Mouse (Mus musculus): ENCODE data around the gene Wnt7a. TPM values are rescaled to one million over a fixed set of nuclear protein-coding genes. Genes with fewer than 3 reads are reported as not detected.

Gene Wnt7a
- polyA plus RNA-seq, 1 experiment: not detected

- Histone ChIP-seq H3K27ac (ENCODE audit: insufficient read depth, low read depth, low read length) (no peak overlapping the region), H3K4me3 (ENCODE audit: insufficient read depth, low read length) (no peak overlapping the region), H3K4me1 (ENCODE audit: control insufficient read depth, insufficient read depth, low read length) (no peaks in the 10 kb centered on the region)
- no peak for TF ChIP-seq POLR2A (IDR thresholded peaks at IDR 0.05; ENCODE audit: borderline replicate concordance, low read depth, low read length)
- no peak for TF ChIP-seq CTCF (IDR thresholded peaks at IDR 0.05; ENCODE audit: low read depth, low read length)
Observed at GRCm38 (mm10) chr6:91392475-91393174, 18.5 kb downstream of the Wnt7a start.

GRCm38 (mm10) chr6:91389141-91389540 is 22.0 kb downstream of the Wnt7a start:
- Histone ChIP-seq H3K4me1 (ENCODE audit: control insufficient read depth, insufficient read depth, low read length) (no peaks in the 10 kb centered on the region), H3K4me3 (ENCODE audit: insufficient read depth, low read length) (no peak overlapping the region)

GRCm38 (mm10) chr6:91384415-91384814 is 26.7 kb downstream of the Wnt7a start:
- TF ChIP-seq CTCF (IDR thresholded peaks at IDR 0.05; ENCODE audit: low read depth, low read length): no peak
- TF ChIP-seq POLR2A (IDR thresholded peaks at IDR 0.05; ENCODE audit: borderline replicate concordance, low read depth, low read length): no peak
- H3K4me1 ChIP-seq (ENCODE audit: control insufficient read depth, insufficient read depth, low read length): no peaks in the 10 kb centered on the region
- H3K4me3 ChIP-seq (ENCODE audit: insufficient read depth, low read length): no peak overlapping the region
- no peak overlapping the region for H3K27ac ChIP-seq (ENCODE audit: insufficient read depth, low read depth, low read length)

More at GRCm38 (mm10) chr6:91389141-91389540, 22.0 kb downstream of the Wnt7a start:
- H3K27ac ChIP-seq (ENCODE audit: insufficient read depth, low read depth, low read length): no peak overlapping the region
- TF ChIP-seq CTCF (IDR thresholded peaks at IDR 0.05; ENCODE audit: low read depth, low read length) (no peak), POLR2A (IDR thresholded peaks at IDR 0.05; ENCODE audit: borderline replicate concordance, low read depth, low read length) (no peak)

DNA sequence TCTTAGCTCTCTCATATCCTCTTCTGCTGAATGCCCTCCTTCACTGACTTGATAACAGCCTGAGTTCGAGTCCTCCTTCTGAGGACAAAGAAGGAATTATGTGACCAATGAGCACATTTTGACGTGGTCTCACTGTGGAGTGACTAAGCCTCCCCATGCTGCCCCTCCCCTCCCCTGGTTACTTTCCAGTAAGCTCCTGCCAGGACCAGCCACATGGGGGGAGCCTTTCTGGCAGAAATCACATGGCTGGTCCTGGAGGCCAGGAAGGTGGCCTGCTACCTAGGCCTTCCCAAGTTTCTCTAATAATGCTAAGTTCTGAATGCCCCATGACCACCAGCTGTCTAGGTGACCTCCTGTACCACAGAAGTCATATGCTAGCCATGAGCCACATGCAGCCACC is 27.3 kb downstream of the Wnt7a start:
- Histone ChIP-seq H3K27ac (ENCODE audit: insufficient read depth, low read depth, low read length) (no peak overlapping the region), H3K4me3 (ENCODE audit: insufficient read depth, low read length) (no peak overlapping the region), H3K4me1 (ENCODE audit: control insufficient read depth, insufficient read depth, low read length) (no peaks in the 10 kb centered on the region)
- TF ChIP-seq CTCF (IDR thresholded peaks at IDR 0.05; ENCODE audit: low read depth, low read length) (no peak), POLR2A (IDR thresholded peaks at IDR 0.05; ENCODE audit: borderline replicate concordance, low read depth, low read length) (no peak)

GRCm38 (mm10) chr6:91383303-91383702 is 27.9 kb downstream of the Wnt7a start:
- Histone ChIP-seq H3K4me3 (ENCODE audit: insufficient read depth, low read length) (no peak overlapping the region), H3K4me1 (ENCODE audit: control insufficient read depth, insufficient read depth, low read length) (no peaks in the 10 kb centered on the region), H3K27ac (ENCODE audit: insufficient read depth, low read depth, low read length) (no peak overlapping the region)
- TF ChIP-seq POLR2A (IDR thresholded peaks at IDR 0.05; ENCODE audit: borderline replicate concordance, low read depth, low read length) (no peak), CTCF (IDR thresholded peaks at IDR 0.05; ENCODE audit: low read depth, low read length) (no peak)

GRCm38 (mm10) chr6:91379871-91380270 is 31.3 kb downstream of the Wnt7a start:
- TF ChIP-seq POLR2A (IDR thresholded peaks at IDR 0.05; ENCODE audit: borderline replicate concordance, low read depth, low read length): no peak
- TF ChIP-seq CTCF (IDR thresholded peaks at IDR 0.05; ENCODE audit: low read depth, low read length): no peak
- H3K27ac ChIP-seq (ENCODE audit: insufficient read depth, low read depth, low read length): no peak overlapping the region

DNA sequence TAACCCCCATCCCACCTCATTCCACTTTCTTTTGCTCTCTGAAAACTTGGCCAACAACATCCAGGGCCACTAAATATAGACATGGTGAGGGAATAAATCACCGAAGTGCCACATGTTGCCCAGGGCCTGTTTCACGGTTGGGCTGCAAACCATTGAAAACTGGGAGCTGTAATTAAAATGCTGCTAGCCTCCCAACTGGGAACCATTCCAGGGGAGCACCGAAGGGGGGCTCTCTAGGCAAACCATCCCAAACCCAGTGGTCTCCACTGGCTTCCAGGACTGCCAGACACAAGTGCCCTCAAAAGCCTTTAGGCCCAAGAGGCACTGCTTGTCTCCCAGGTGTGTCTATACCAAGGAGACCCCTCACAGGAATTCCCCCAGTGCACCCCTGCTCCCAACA is 31.9 kb downstream of the Wnt7a start:
- H3K4me3 ChIP-seq (ENCODE audit: insufficient read depth, low read length): no peak overlapping the region
- no peaks in the 10 kb centered on the region for H3K4me1 ChIP-seq (ENCODE audit: control insufficient read depth, insufficient read depth, low read length)
- no peak overlapping the region for H3K27ac ChIP-seq (ENCODE audit: insufficient read depth, low read depth, low read length)
- TF ChIP-seq CTCF (IDR thresholded peaks at IDR 0.05; ENCODE audit: low read depth, low read length): no peak
- no peak for TF ChIP-seq POLR2A (IDR thresholded peaks at IDR 0.05; ENCODE audit: borderline replicate concordance, low read depth, low read length)

More at GRCm38 (mm10) chr6:91379871-91380270, 31.3 kb downstream of the Wnt7a start:
- H3K4me1 ChIP-seq (ENCODE audit: control insufficient read depth, insufficient read depth, low read length): no peaks in the 10 kb centered on the region
- no peak overlapping the region for H3K4me3 ChIP-seq (ENCODE audit: insufficient read depth, low read length)

- Histone ChIP-seq H3K4me1 (ENCODE audit: control insufficient read depth, insufficient read depth, low read length) (no peaks in the 10 kb centered on the region), H3K27ac (ENCODE audit: insufficient read depth, low read depth, low read length) (no peak overlapping the region), H3K4me3 (ENCODE audit: insufficient read depth, low read length) (no peak overlapping the region)
- no peak for TF ChIP-seq CTCF (IDR thresholded peaks at IDR 0.05; ENCODE audit: low read depth, low read length)
- TF ChIP-seq POLR2A (IDR thresholded peaks at IDR 0.05; ENCODE audit: borderline replicate concordance, low read depth, low read length): no peak
Observed at GRCm38 (mm10) chr6:91372977-91373376, 38.2 kb downstream of the Wnt7a start.

- Histone ChIP-seq H3K4me3 (ENCODE audit: insufficient read depth, low read length) (no peak overlapping the region), H3K4me1 (ENCODE audit: control insufficient read depth, insufficient read depth, low read length) (no peaks in the 10 kb centered on the region), H3K27ac (ENCODE audit: insufficient read depth, low read depth, low read length) (no peak overlapping the region)
- TF ChIP-seq CTCF (IDR thresholded peaks at IDR 0.05; ENCODE audit: low read depth, low read length) (no peak), POLR2A (IDR thresholded peaks at IDR 0.05; ENCODE audit: borderline replicate concordance, low read depth, low read length) (no peak)
Observed at GRCm38 (mm10) chr6:91372586-91372971, 38.6 kb downstream of the Wnt7a start.

DNA sequence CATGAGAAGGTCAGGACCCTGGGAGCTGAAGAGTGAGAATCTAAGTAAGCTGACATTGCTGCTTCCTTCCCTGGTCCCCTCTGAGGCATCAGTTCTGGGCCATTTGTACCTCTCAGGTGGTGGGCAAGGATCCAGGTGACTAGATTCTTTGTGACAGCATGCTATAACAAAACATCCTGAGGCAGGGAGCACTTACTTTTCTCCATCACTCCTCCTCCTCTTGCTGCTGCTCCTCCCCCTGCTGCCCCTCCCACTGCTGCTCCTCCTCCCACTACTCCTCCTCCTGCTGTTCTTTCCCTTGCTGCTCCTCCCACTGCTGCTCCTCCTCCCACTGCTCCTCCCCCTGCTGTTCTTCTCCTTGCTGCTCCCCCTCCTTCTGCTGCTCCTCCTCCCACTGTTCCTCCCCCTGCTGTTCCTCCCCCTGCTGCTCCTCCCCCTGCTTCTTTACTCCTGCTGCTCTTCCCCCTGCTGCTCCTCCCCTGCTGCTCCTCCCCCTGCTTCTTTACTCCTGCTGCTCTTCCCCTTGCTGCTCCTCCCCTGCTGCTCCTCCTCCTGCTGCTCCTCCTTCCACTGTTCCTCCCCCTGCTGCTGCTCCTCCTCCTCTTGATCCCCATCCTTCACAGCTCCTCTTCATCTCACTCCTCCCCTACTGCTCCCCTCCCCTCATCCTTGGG is 39.1 kb downstream of the Wnt7a start:
- no peak for TF ChIP-seq POLR2A (IDR thresholded peaks at IDR 0.05; ENCODE audit: borderline replicate concordance, low read depth, low read length)
- TF ChIP-seq CTCF (IDR thresholded peaks at IDR 0.05; ENCODE audit: low read depth, low read length): no peak
- Histone ChIP-seq H3K4me3 (ENCODE audit: insufficient read depth, low read length) (no peak overlapping the region), H3K27ac (ENCODE audit: insufficient read depth, low read depth, low read length) (no peak overlapping the region), H3K4me1 (ENCODE audit: control insufficient read depth, insufficient read depth, low read length) (no peaks in the 10 kb centered on the region)
